Mouse (Mus musculus): ENCODE data around the gene Mgarp. TPM values are rescaled to one million over a fixed set of nuclear protein-coding genes. Genes with fewer than 3 reads are reported as not detected.
"Not testable (repeated sequence)": the region's sequence is repeated elsewhere in the genome, so short reads cannot be mapped to it uniquely, and the experiment has no call there.

Gene Mgarp
- polyA plus RNA-seq, 1 experiment from 2014 or later: 2.5 TPM

DNA sequence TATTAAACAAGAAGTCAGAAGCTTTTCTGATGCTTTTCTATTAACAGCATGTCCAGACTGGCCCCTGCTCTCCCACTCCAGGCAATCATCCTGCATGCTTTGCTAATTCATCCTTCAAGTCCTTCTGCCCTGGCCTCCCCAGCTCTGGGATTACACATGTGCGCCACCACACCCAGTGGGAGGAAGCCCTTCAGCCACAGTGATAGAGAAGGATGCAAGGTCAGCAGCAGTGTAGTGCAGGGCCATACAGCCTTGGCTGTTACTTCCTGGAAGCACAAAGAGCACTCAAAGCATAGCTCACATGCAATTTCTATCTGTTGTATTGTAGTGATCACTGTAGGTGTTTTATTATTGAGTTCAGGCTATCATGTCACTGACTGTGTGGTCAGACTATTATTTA is 16.7 kb upstream of the Mgarp start:
- no peaks in the 10 kb centered on the region for H3K9me3 ChIP-seq
- H3K4me2 ChIP-seq: no peak overlapping the region
- H3K4me3 ChIP-seq: no peak overlapping the region
- no peak overlapping the region for H3K27ac ChIP-seq
- H3K4me1 ChIP-seq: peaks cover 14% of the 10 kb centered on the region
- H3K36me3 ChIP-seq: no peaks in the 10 kb centered on the region
- ATAC-seq (ENCODE audit: borderline replicate concordance, extremely low read depth, low FRiP score, low TSS enrichment): no peak
- H3K27me3 ChIP-seq: no peaks in the 10 kb centered on the region
- H3K9ac ChIP-seq: no peak overlapping the region
- WGBS: 76% methylated on average over 1 of the region's 1 CpGs

- Histone ChIP-seq H3K36me3 (no peaks in the 10 kb centered on the region), H3K9ac (no peak overlapping the region), H3K4me1 (peaks cover 14% of the 10 kb centered on the region), H3K4me3 (no peak overlapping the region), H3K4me2 (no peak overlapping the region), H3K27ac (no peak overlapping the region), H3K9me3 (no peaks in the 10 kb centered on the region), H3K27me3 (no peaks in the 10 kb centered on the region)
- 88% methylated on average over 7 of the region's 7 CpGs for whole genome bisulfite sequencing
- ATAC-seq (ENCODE audit: borderline replicate concordance, extremely low read depth, low FRiP score, low TSS enrichment): no peak
Measured at GRCm38 (mm10) chr3:51412457-51412856, 15.9 kb upstream of the Mgarp start.

DNA sequence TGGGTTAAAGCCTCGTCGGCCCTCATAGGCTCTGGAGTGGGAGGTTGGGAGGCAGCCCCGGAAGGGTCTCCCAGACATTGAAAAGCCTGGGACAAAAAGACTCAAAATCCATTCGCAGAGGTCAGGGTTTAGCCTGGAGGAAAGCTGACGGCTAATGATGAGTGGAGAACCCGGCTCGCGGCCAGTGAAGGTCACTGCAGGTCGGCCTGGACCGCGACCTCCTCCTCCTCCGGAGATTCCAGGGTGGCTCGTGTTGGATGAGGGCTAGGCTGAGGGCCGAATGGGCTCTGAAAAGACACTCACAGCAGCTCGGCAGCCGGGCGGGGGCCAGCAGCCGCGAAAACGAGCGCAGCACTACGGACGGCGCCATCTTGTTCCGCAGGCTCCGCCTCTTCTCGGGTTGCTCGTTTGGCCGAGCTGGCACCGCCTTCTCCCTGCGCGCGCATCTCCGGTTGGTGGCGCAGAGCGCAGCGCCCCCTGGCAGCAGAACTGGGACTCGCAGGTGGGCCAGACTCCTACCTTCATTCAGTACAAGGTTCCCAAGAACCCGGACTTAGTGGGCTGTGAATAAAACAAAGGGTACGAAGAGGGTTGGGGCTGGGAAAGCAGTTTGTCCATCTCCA is 12.1 kb upstream of the Mgarp start, which contains the start of gene Ndufc1:
Gene Ndufc1, minus strand, starts transcription at position 428 of the 623 bp plus-strand sequence.
- Histone ChIP-seq H3K9ac (peak within 1 kb of the TSS; percentile 78), H3K27ac (peak within 1 kb of the TSS; percentile 85), H3K27me3 (no peaks in the 10 kb centered on the region), H3K4me2 (peak within 1 kb of the TSS; percentile 70), H3K9me3 (no peaks in the 10 kb centered on the region), H3K4me3 (peak within 1 kb of the TSS; percentile 66), H3K4me1 (peaks cover 7% of the 10 kb centered on the region), H3K36me3 (peaks cover 13% of the 10 kb centered on the region; the same call in 1 of the 2 replicates)
- ATAC-seq (ENCODE audit: borderline replicate concordance, extremely low read depth, low FRiP score, low TSS enrichment): peak; percentile 90
- under 1% methylated on average over 40 of the region's 40 CpGs for WGBS

DNA sequence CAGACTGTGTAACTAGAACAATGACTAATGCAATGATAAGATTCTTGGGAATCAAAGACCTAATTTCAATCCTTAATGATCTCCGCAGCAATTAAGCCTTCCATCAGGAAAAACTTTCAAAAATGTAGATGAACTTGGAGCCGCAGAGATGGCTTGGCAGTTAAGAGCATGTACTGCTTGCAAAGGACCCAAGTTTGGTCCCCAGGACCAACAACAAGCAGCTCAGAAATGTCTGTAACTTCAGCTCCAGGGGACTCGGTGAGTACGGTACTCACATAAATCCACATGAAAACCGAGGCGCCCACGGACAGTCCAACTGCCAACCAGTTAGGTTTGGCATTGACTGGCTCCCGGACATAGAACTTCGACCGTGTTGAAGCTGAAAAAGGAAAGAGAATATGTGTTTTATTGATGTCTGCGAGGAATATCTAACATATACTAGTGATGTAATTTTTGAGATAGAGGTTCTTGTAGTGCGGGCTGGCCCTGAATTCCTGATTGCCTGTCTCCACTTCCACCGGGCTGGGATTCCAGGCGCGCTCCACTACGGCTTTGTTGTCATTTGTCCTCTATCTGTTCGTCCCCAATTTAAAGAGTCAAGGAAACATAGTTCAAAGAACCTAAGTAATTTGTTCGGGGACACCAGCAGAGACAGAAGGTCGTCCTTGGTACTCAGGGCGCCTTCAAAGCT is 11.5 kb upstream of the Mgarp start:
- peak overlapping the region; percentile 70 for H3K4me2 ChIP-seq
- no peaks in the 10 kb centered on the region for H3K27me3 ChIP-seq
- peak overlapping the region; percentile 78 for H3K9ac ChIP-seq
- no peaks in the 10 kb centered on the region for H3K9me3 ChIP-seq
- H3K4me1 ChIP-seq: peaks cover 7% of the 10 kb centered on the region
- H3K4me3 ChIP-seq: peak overlapping the region; percentile 66
- H3K27ac ChIP-seq: peak overlapping the region; percentile 85
- H3K36me3 ChIP-seq: peaks cover 19% of the 10 kb centered on the region; the same call in 1 of the 2 replicates
- ATAC-seq (ENCODE audit: borderline replicate concordance, extremely low read depth, low FRiP score, low TSS enrichment): peak; percentile 15; the same call in 1 of the 2 replicates
- WGBS: 16% methylated on average over 20 of the region's 20 CpGs

- Histone ChIP-seq H3K9ac (no peak overlapping the region), H3K4me2 (no peak overlapping the region), H3K4me1 (peaks cover 6% of the 10 kb centered on the region; the same call in 1 of the 2 replicates), H3K4me3 (no peak overlapping the region), H3K36me3 (peaks cover 20% of the 10 kb centered on the region; the same call in 1 of the 2 replicates), H3K9me3 (no peaks in the 10 kb centered on the region), H3K27me3 (peaks cover 4% of the 10 kb centered on the region; the same call in 1 of the 2 replicates), H3K27ac (no peak overlapping the region)
- ATAC-seq (ENCODE audit: borderline replicate concordance, extremely low read depth, low FRiP score, low TSS enrichment): no peak
- 90% methylated on average over 12 of the region's 12 CpGs for WGBS
Measured at GRCm38 (mm10) chr3:51402628-51403027, 6.1 kb upstream of the Mgarp start.

- H3K4me1 ChIP-seq; H3K9ac ChIP-seq; H3K4me3 ChIP-seq; H3K9me3 ChIP-seq; H3K27ac ChIP-seq; H3K27me3 ChIP-seq; ATAC-seq (ENCODE audit: borderline replicate concordance, extremely low read depth, low FRiP score, low TSS enrichment); H3K4me2 ChIP-seq: not testable (repeated sequence)
- H3K36me3 ChIP-seq: peaks cover 19% of the 10 kb centered on the region; the same call in 1 of the 2 replicates
- 59% methylated on average over 4 of the region's 4 CpGs for WGBS
Measured at GRCm38 (mm10) chr3:51402054-51402453, 5.5 kb upstream of the Mgarp start.

- H3K4me2 ChIP-seq: no peak overlapping the region
- peaks cover 6% of the 10 kb centered on the region; the same call in 1 of the 2 replicates for H3K4me1 ChIP-seq
- no peak overlapping the region for H3K27ac ChIP-seq
- no peak for ATAC-seq (ENCODE audit: borderline replicate concordance, extremely low read depth, low FRiP score, low TSS enrichment)
- H3K4me3 ChIP-seq: no peak overlapping the region
- no peaks in the 10 kb centered on the region for H3K9me3 ChIP-seq
- H3K27me3 ChIP-seq: peaks cover 18% of the 10 kb centered on the region
- peaks cover 7% of the 10 kb centered on the region; the same call in 1 of the 2 replicates for H3K36me3 ChIP-seq
- WGBS: 70% methylated on average over 10 of the region's 10 CpGs
- H3K9ac ChIP-seq: no peak overlapping the region
Measured at GRCm38 (mm10) chr3:51400682-51401081, 4.1 kb upstream of the Mgarp start.

DNA sequence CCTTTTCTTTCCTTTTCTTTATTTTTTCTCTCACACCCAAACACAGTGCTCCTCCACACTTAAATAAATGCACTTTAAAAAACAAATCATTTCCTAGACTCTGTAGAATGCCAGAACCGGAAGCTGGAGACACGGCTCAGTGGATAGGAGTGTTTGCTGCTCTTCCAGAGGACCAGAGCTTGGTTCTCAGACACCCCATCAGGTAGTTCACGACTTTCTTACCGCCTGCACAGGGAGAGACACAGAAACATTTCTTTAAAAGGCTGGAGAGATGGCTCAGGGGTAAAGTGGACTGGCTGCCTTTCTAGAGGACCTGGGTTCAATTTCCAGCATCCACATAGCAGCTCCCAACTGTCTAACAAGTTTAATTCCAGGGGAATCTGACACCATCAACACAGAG is 3.0 kb upstream of the Mgarp start:
- peaks cover 24% of the 10 kb centered on the region for H3K27me3 ChIP-seq
- no peak overlapping the region for H3K4me2 ChIP-seq
- H3K9ac ChIP-seq: no peak overlapping the region
- no peak for ATAC-seq (ENCODE audit: borderline replicate concordance, extremely low read depth, low FRiP score, low TSS enrichment)
- WGBS: 43% methylated on average over 4 of the region's 4 CpGs
- peaks cover 7% of the 10 kb centered on the region; the same call in 1 of the 2 replicates for H3K36me3 ChIP-seq
- no peak overlapping the region for H3K4me3 ChIP-seq
- H3K27ac ChIP-seq: no peak overlapping the region
- no peaks in the 10 kb centered on the region for H3K9me3 ChIP-seq
- peaks cover 6% of the 10 kb centered on the region; the same call in 1 of the 2 replicates for H3K4me1 ChIP-seq

DNA sequence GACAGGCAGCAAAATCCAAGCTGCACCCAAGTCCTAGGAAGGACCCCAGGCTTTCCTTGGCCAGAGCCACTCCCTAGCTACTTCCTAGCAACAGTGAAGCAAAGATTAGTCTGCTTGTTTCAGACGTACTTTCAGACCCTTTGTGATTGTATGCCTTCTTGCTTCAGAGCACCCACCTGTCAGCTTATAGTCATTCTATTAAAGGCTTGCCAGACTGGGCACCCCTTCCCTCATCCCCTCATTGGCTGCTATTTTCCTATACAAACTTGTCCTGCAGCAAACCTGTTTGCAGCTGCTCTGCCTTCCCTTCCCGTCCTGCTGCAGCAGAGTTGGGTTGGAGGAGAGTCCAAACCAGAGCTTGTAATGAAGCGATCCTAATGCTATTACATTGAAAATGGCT is 2.1 kb upstream of the Mgarp start:
- peaks cover 24% of the 10 kb centered on the region for H3K27me3 ChIP-seq
- ATAC-seq (ENCODE audit: borderline replicate concordance, extremely low read depth, low FRiP score, low TSS enrichment): no peak
- peaks cover 6% of the 10 kb centered on the region; the same call in 1 of the 2 replicates for H3K4me1 ChIP-seq
- no peak overlapping the region for H3K27ac ChIP-seq
- no peak overlapping the region for H3K9ac ChIP-seq
- no peak overlapping the region for H3K4me3 ChIP-seq
- H3K4me2 ChIP-seq: no peak overlapping the region
- peaks cover 7% of the 10 kb centered on the region; the same call in 1 of the 2 replicates for H3K36me3 ChIP-seq
- H3K9me3 ChIP-seq: no peaks in the 10 kb centered on the region
- 14% methylated on average over 3 of the region's 3 CpGs for WGBS

DNA sequence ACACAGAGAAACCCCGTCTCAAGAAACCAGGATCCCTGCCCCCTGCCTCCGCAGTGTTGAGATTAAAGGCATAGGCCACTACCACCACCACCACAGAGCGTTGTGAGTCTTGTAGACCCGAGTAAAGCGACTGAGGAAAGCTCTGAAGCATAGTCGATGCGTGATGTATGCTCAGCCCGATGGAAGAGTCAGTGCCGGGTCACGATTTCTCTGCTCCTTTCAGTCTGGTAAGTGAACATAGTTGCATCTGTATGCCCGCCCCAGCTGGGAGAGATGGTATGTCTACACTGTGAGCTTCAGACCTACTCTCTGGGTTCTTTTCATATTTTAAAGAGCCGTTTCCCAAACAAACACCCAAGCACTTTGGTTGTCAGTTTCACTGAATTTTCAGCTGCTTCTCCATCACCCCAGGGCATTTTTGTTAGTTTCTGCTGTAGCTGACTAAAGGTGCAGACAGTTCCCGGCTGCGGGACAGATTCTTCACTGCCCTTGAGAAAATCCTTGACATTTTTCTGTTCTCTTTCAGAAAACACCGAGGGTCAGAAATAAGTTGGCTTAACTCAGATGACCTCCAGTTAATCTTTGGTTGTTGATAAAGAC is 1.3 kb upstream of the Mgarp start:
- no peak for ATAC-seq (ENCODE audit: borderline replicate concordance, extremely low read depth, low FRiP score, low TSS enrichment)
- Histone ChIP-seq H3K9me3 (no peaks in the 10 kb centered on the region), H3K27me3 (peaks cover 24% of the 10 kb centered on the region), H3K27ac (no peak overlapping the region), H3K4me2 (no peak overlapping the region), H3K4me1 (peaks cover 6% of the 10 kb centered on the region; the same call in 1 of the 2 replicates), H3K9ac (no peak overlapping the region), H3K4me3 (no peak overlapping the region), H3K36me3 (no peaks in the 10 kb centered on the region)
- WGBS: 50% methylated on average over 15 of the region's 15 CpGs

DNA sequence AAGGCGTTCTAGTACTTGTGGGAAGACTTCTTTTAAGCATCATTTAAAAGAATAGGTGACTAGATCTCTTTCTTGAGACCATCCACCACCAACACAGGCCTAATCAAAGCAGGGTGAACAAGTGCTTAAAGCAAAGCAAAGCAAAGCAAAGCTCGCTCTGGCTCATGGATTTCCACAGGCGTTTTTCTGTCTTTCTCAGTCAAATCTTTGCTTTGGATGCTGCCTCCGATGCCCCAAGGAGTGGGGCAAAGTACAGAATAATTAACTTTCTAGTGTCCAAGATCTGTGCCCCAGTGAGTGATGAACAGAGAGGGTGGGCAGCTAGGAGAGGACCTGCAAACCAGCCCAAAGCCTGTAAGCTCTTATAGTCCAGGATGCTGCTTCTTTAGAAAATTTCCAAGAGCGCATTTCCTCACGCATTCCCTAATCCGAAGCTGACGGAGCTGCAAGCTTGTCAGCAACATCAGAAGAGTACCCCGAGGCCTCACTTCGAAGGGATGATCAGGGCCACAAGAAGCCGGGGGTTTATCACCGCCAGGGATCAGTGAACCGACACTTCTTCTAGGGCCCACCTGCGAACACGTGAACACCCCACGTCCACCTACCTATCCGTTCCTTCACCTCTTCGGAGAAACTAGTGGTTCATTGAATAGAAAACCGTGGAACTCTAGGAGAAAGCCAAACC is 935 bp downstream of the Mgarp start:
- Histone ChIP-seq H3K27ac (no peak overlapping the region), H3K9me3 (no peaks in the 10 kb centered on the region), H3K4me2 (no peak overlapping the region), H3K4me3 (no peak overlapping the region), H3K4me1 (peaks cover 6% of the 10 kb centered on the region; the same call in 1 of the 2 replicates), H3K27me3 (peaks cover 24% of the 10 kb centered on the region), H3K9ac (no peak overlapping the region), H3K36me3 (no peaks in the 10 kb centered on the region)
- ATAC-seq (ENCODE audit: borderline replicate concordance, extremely low read depth, low FRiP score, low TSS enrichment): no peak
- WGBS: 35% methylated on average over 19 of the region's 19 CpGs

Data from lung, embryonic 15.5 days (tissue).